Mouse (Mus musculus) central nervous system, embryonic 18 days (tissue): ENCODE data around the gene Prss58. TPM values are rescaled to one million over a fixed set of nuclear protein-coding genes. Genes with fewer than 3 reads are reported as not detected.

Experiments
- polyA plus RNA-seq: library from polyadenylated mRNA; depleted of rRNA; stranded (reverse); fragments of >200 nt; gene quantifications from 2 replicates; pipeline ENCODE4 v1.2.3, GENCODE M21; 2012; rRNA removed

Gene Prss58
- polyA plus RNA-seq, result not detected in 2 replicates

GRCm38 (mm10) chr6:40900287-40900686 is at the start of gene Prss58:
Gene Prss58 (minus strand): TSS chr6:40900387.

GRCm38 (mm10) chr6:40940457-40940856 is 40.3 kb upstream of the Prss58 start, which contains the start of gene 1700074P13Rik:
Gene 1700074P13Rik (minus strand): TSS chr6:40940557.

GRCm38 (mm10) chr6:40887394-40887793 is 12.8 kb downstream of the Prss58 start, which contains the start of gene Moxd2:
Gene Moxd2 (minus strand): TSS chr6:40887494.

Other genes starting within 250 kb of the Prss58 start
- gene Moxd2, start 12.9 kb downstream of the Prss58 start, polyA plus RNA-seq, result not detected in 2 replicates
- gene 1700074P13Rik, start 40.2 kb upstream of the Prss58 start, polyA plus RNA-seq, result not detected in 2 replicates
- not detected in 2 replicates for gene Gm4744, start 51.5 kb upstream of the Prss58 start, polyA plus RNA-seq
- gene 1810009J06Rik, start 64.4 kb upstream of the Prss58 start, polyA plus RNA-seq, result not detected in 2 replicates
- gene Gm2663, start 99.1 kb upstream of the Prss58 start, polyA plus RNA-seq, result not detected in 2 replicates
- gene 2210010C04Rik, start 135.1 kb upstream of the Prss58 start, polyA plus RNA-seq, result not detected in 2 replicates